Comparison of ENCODE assay signal across 9 mouse cellular contexts in genomic region chr2:77795859-77796552, GRCm38 (mm10). TPM values are rescaled to one million over a fixed set of nuclear protein-coding genes. Genes with fewer than 3 reads are reported as not detected.
DNase-seq lines count a peak whose midpoint lies in the region; ATAC-seq and TF ChIP-seq lines count a peak whose summit lies in the region.
"Had no signal": no experiment of that assay in that cellular context is flagged by ENCODE, and none has a peak within 500 bp of the region (broad histone marks: within the 10 kb centered on the region; RNA-seq: fewer than 3 reads in every experiment).

No protein-coding gene starts in this region.

- H3K9me3 ChIP-seq in heart, embryonic 10.5 days = no peaks in the 10 kb centered on the region
- H3K9me3 ChIP-seq in limb, embryonic 11.5 days (ENCODE audit: control insufficient read depth, low read length) = no peaks in the 10 kb centered on the region

- no peaks in the 10 kb centered on the region for H3K4me1 ChIP-seq in heart, embryonic 10.5 days
- no peaks in the 10 kb centered on the region for H3K4me1 ChIP-seq in embryonic fibroblast, embryonic 13.5 days (ENCODE audit: control insufficient read depth, insufficient read depth, low read length)
- no peaks in the 10 kb centered on the region for H3K4me1 ChIP-seq in limb, embryonic 11.5 days (ENCODE audit: control insufficient read depth, insufficient read depth, low read length)

- no peak overlapping the region for H3K4me2 ChIP-seq in limb, embryonic 11.5 days (ENCODE audit: low read depth, severe bottlenecking)

- no peak overlapping the region for H3K9ac ChIP-seq in limb, embryonic 11.5 days (ENCODE audit: low read length)

- 61% methylated on average over 8 of the region's 8 CpGs for WGBS in heart, embryonic 10.5 days
- WGBS in limb, embryonic 11.5 days = 68% methylated on average over 8 of the region's 8 CpGs

- no peak for TF ChIP-seq POLR2A in embryonic fibroblast, embryonic 13.5 days (IDR thresholded peaks at IDR 0.05; ENCODE audit: low read depth, low read length)

- no peak for ATAC-seq in limb, embryonic 11.5 days (ENCODE audit: insufficient number of reproducible peaks, low FRiP score, low TSS enrichment, low read depth)
- ATAC-seq in erythroblast, adult 5-6 weeks (replicated peaks; ENCODE audit: low FRiP score, poor library complexity, severe bottlenecking) = no peak

- H3K4me3 ChIP-seq in heart, embryonic 10.5 days = no peak overlapping the region
- no peak overlapping the region for H3K4me3 ChIP-seq in embryonic fibroblast, embryonic 13.5 days (ENCODE audit: insufficient read depth, low read length)
- no peak overlapping the region for H3K4me3 ChIP-seq in limb, embryonic 11.5 days (ENCODE audit: low read depth, low read length)

- TF ChIP-seq CTCF in embryonic fibroblast, embryonic 13.5 days (IDR thresholded peaks at IDR 0.05; ENCODE audit: borderline replicate concordance, insufficient read depth, low read length) = peak; percentile 27; the same call in 1 of the 2 replicates

- H3K36me3 ChIP-seq in heart, embryonic 10.5 days = no peaks in the 10 kb centered on the region
- no peaks in the 10 kb centered on the region for H3K36me3 ChIP-seq in limb, embryonic 11.5 days (ENCODE audit: control insufficient read depth, insufficient read depth, low read length)

- no peak overlapping the region for H3K27ac ChIP-seq in heart, embryonic 10.5 days
- H3K27ac ChIP-seq in embryonic fibroblast, embryonic 13.5 days (ENCODE audit: insufficient read depth, low read length) = no peak overlapping the region
- H3K27ac ChIP-seq in limb, embryonic 11.5 days (replicated peaks; ENCODE audit: low read depth, low read length) = no peak overlapping the region

- no peaks in the 10 kb centered on the region for H3K27me3 ChIP-seq in heart, embryonic 10.5 days (ENCODE audit: insufficient read depth, poor library complexity, severe bottlenecking)
- no peaks in the 10 kb centered on the region for H3K27me3 ChIP-seq in limb, embryonic 11.5 days (ENCODE audit: control insufficient read depth, insufficient read depth, low read length)

- DNase-seq in heart, adult 18-20 months = peak; percentile 55 to 58
- DNase-seq in heart, embryonic 10.5 days (ENCODE audit: low spot score) = no peak
- DNase-seq in thymus, postnatal 4 days = peak; percentile 33
- no peak for DNase-seq in thymus, postnatal 14 days
- peak; percentile 61 for DNase-seq in limb, embryonic 11.5 days (ENCODE audit: low spot score)
- no peak for DNase-seq in natural killer cell, adult 2 months (ENCODE audit: low spot score in 2 of 2)

RNA-seq across cellular contexts. Expression of gene Zfp385b, which starts 23.4 kb away (rescaled TPM):
- total RNA-seq in heart, adult 18-20 months (2021) = 1 to 10 TPM; 7.3 to 9.4 TPM
- polyA plus RNA-seq in heart, embryonic 10.5 days (2016; fragmentation: Nextera tagmentation; extraction: Ambion mirVana) = 2.6 and 3.2 TPM in 2 replicates
- polyA plus RNA-seq in embryonic fibroblast, embryonic 13.5 days (2011; ENCODE audit: insufficient read length, low read depth, missing spikeins) = 0.42 and 1.7 TPM in 2 replicates
- 0.64 and 1.2 TPM in 2 replicates for polyA plus RNA-seq in limb, embryonic 11.5 days (2014; fragmentation: Nextera tagmentation; extraction: Ambion mirVana)
- not detected in 2 replicates for total RNA-seq in erythroblast, adult 5-6 weeks (2015; ENCODE audit: low replicate concordance)
- total RNA-seq in erythroblast, adult 5-6 weeks (2017; ENCODE audit: low replicate concordance) = 3.5 TPM in 1 of 2 replicates, not detected in the other
- total RNA-seq: MEL had no signal

Comparison
In these comparisons a context has a peak if more than half of its experiments do, and no peak if none do; other contexts are left out.
1. DNase-seq: peak in heart, adult 18-20 months (2 of 2), thymus, postnatal 4 days (single experiment) and limb, embryonic 11.5 days (single experiment); none in heart, embryonic 10.5 days (single experiment), thymus, postnatal 14 days (single experiment) and natural killer cell, adult 2 months (0 of 2).